Mouse (Mus musculus) spleen, adult 2 months (tissue): ENCODE data around the gene Ccdc18.

Experiments used
- CTCF ChIP-seq: fragments of 200-500 bp; IDR thresholded peaks from 2 replicates; pipeline ENCODE4 v1.5.1; 2011; ENCODE audit warnings: mild to moderate bottlenecking, inconsistent platforms; ENCODE audit not compliant: insufficient read depth, insufficient read length, insufficient replicate concordance; ENCODE audit errors: extremely low read depth
- POLR2A ChIP-seq: fragments of 200-500 bp; IDR thresholded peaks from 2 replicates; pipeline ENCODE4 v1.6.1; 2011; ENCODE audit warnings: low read depth, low read length, inconsistent platforms

DNA sequence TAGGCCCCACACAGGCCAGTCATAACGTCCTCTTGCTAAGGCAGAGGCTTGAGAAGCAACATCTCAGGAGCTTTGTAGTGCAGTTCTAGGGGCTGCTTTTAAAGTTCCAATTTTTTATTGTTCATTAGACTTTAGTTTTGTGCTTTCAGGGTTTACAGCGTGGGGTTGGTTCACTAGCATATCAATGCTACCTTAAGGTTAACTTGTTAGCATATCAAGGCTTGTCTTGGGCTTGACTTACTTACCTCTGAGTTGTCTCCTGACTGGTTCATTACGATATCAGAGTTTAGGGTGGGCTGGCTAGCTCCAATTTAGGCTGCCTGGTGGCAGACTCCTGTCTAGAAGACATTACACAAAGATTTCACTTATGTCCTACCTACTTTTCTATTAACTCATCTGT, 35.0 kb upstream of the Ccdc18 start:
- TF ChIP-seq POLR2A (no peak), CTCF (no peak)
